Mouse (Mus musculus): ENCODE measurements around the gene Zfp991. TPM values are rescaled to one million over a fixed set of nuclear protein-coding genes. Genes with fewer than 3 reads are reported as not detected.

Gene Zfp991
- 0.05 and 0.07 TPM in 2 replicates for polyA plus RNA-seq (2012; rRNA removed; ENCODE audit: low replicate concordance)

DNA sequence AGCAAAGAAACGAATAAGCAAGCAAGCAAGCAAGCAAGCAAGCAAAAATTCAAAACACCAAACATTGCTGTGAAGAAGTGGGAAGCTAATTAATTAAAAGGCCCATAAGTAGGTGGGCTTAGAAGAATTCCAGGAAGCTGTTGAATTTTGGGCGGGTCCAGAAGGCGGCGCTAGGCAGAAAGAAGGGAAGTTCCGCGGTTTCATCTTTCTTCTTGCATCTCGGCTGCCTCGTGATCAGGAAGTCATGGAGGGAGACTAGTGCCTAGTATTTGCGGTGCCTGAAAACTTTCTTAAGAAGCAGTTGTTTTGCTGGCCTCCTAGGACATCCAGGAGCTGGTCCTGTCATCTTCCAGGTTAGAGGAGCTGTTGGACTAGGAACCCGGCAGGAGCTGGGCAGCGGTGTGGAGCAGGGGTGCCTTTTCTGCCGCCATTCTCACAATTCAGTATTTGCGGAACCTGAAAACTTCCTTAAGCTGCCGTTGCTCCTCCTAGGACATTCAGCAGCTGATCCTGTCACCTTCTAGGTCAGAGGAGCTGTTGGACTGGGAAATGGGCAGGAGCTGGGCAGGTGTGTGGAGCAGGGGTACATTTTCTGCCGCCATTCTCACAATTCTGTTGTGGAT, at the start of gene Zfp991:
Zfp991 (plus strand) TSS at position 202 of the 623 bp plus-strand sequence.

Other genes with a start within 250 kb of the Zfp991 start
- gene Gm21411, start 222.4 kb upstream of the Zfp991 start, polyA plus RNA-seq (2012; rRNA removed; ENCODE audit: low replicate concordance), result 0.49 TPM in 1 of 2 replicates, not detected in the other
- not detected in 2 replicates for gene Zfp989, start 160.1 kb upstream of the Zfp991 start, polyA plus RNA-seq (2012; rRNA removed; ENCODE audit: low replicate concordance)
- 0.02 and 0.10 TPM in 2 replicates for gene Rex2, start 110.2 kb upstream of the Zfp991 start, polyA plus RNA-seq (2012; rRNA removed; ENCODE audit: low replicate concordance)
- not detected in 2 replicates for gene Zfp988, start 173.6 kb downstream of the Zfp991 start, polyA plus RNA-seq (2012; rRNA removed; ENCODE audit: low replicate concordance)
- gene Zfp978, start 229.3 kb downstream of the Zfp991 start, polyA plus RNA-seq (2012; rRNA removed; ENCODE audit: low replicate concordance), result not detected in 2 replicates

Data from mammary gland, adult 2 months (tissue).